Mouse (Mus musculus): ENCODE results near the gene Bmp10.
"Not testable (repeated sequence)": the region's sequence is repeated elsewhere in the genome, so short reads cannot be mapped to it uniquely, and the experiment has no call there.

Bmp10 gene

GRCm38 (mm10) chr6:87447217-87447616 is 18.4 kb downstream of the Bmp10 start:
- no peak for DNase-seq (ENCODE audit: low read depth, low spot score)

- DNase-seq (ENCODE audit: low read depth, low spot score) = no peak
Measured at GRCm38 (mm10) chr6:87449534-87449933, 20.7 kb downstream of the Bmp10 start.

- no peak for DNase-seq (ENCODE audit: low read depth, low spot score)
Measured at GRCm38 (mm10) chr6:87451016-87451415, 22.2 kb downstream of the Bmp10 start.

GRCm38 (mm10) chr6:87451771-87452170 is 23.0 kb downstream of the Bmp10 start:
- no peak for DNase-seq (ENCODE audit: low read depth, low spot score)

DNA sequence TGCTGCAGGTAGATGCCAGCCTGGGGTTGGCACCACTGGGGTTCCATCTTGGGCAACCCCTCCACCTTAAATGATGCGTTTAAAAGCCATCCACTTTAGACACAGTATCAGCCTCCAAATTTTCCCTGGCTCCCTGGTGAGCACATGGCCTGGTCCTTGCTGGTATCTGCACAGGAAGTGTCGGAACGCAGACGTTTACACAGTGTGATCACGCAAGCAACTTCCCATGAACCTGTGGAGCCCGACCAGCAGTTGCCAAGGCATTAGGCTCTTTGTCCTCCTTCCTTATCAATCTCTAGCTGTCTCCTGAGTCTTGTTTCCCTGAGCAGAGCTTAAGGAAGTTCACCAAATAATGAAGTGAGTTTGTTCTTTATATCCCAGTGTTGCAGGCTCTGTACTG is 26.7 kb downstream of the Bmp10 start:
- DNase-seq (ENCODE audit: low read depth, low spot score) = no peak

DNA sequence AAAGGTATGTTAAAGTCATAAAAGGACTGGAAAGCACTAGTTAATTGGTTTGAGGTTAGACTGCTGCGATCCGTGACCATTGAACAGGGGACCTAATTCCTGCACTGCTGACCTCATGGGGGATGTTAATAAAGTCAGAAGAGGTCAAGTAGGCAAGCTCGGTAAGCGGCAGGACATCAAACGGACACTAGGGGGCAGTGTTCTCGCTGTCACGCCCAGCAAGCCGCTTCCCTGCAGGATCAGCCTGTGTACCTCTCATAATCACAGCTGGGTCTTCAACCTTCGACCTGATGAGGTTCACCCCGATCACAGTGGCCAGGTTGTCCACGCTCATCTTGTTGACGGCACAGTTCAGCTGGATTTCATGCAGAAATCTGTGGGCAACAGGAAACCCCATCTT is 37.4 kb downstream of the Bmp10 start:
- no peak for DNase-seq (ENCODE audit: low read depth, low spot score)

GRCm38 (mm10) chr6:87467373-87467772 is 38.6 kb downstream of the Bmp10 start:
- no peak for DNase-seq (ENCODE audit: low read depth, low spot score)

GRCm38 (mm10) chr6:87468372-87468771 is 39.6 kb downstream of the Bmp10 start:
- DNase-seq (ENCODE audit: low read depth, low spot score) = no peak

DNA sequence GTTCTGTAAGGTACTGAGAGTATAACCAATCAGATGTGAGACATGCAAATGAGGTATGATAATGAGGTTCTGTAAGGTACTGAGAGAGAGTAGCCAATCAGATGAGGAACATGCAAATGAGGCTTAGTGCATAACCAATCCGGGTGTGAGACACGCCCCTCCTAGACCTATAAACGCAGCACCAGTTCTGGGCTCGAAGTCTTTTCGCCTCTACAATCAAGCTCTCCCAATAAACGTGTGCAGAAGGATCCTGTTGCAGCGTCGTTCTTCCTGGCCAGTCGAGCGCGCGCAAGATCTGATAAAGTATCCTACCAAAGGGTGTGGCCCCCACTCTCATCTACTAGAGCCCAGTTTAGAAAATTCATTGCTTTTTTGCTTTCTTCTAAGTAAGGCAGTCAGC is 41.3 kb downstream of the Bmp10 start:
- DNase-seq (ENCODE audit: low read depth, low spot score) = not testable (repeated sequence)

DNA sequence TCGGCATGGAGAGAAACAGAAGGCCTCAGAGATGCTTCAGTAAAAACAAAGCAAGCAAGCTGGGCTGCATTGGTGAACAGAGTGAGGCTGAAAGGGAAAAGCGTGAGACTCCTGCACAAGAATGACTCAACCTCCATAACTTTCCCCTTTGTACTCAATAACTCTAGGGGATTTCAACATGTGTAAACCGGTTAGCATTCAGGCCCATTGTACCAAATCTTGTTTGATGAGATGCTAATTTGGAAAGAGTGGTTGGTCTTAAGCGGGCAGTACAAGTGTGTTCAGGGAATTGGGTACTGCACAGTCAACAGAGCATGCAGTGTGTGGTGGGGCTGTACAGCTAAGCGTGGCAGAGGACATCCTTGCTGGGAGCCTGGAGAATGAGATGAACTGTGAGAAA is 46.4 kb downstream of the Bmp10 start:
- no peak for DNase-seq (ENCODE audit: low read depth, low spot score)

- DNase-seq (ENCODE audit: low read depth, low spot score) = no peak
Measured at GRCm38 (mm10) chr6:87478847-87479246, 50.1 kb downstream of the Bmp10 start.

GRCm38 (mm10) chr6:87479291-87479999 is 50.7 kb downstream of the Bmp10 start:
- no peak for DNase-seq (ENCODE audit: low read depth, low spot score)

DNA sequence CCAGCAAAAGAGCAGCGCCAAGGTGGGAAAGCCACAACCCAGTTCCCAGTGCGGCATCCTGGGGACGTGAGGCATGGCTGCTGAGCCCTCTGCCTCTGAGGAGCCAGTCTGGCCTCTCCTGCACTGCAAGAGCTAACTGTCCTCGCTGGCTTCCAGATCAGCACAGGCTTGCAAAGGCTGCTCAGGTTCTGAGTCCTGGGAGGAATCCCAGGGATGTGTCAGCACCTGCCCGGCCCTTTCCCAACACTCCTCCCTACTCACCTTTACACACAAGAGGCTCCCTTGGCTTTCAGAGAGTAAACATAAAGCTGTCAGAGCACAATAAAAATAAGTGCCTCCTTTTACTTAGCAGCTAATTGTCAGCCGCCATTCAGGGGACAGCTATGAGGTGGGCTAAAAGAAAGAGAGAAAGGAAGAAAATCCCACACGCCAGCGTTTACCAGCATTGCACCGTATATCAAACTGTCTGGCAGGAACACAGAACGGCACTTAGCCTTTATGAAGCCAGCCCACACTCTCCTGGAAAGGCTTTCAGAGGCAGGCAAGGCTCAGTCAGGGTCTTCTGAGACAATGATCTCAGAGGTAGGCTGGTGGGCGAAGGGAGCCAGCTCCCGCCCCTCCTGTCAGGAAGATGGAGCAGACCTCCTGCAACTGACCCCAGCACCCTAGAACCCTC is 54.6 kb downstream of the Bmp10 start:
- no peak for DNase-seq (ENCODE audit: low read depth, low spot score)

DNA sequence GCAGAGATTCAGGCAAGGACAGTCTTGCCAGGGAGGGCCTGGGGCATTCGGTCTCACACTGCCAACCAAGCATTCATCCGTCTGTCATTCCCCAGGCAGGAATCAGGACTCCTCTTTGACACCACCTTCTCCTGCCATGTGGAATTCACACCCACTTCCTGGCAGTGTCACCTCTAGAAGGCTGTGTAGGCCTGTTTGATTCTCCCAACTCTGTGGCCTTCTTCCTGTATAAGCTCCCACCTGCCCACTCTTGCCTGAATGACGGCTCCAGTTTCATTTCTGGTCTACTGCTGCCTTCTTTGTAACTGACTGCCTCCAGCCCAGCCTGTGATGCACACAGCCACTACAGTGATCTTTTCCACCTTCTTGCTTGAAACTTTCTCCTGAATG is 55.1 kb downstream of the Bmp10 start:
- no peak for DNase-seq (ENCODE audit: low read depth, low spot score)

GRCm38 (mm10) chr6:87484806-87485205 is 56.0 kb downstream of the Bmp10 start:
- no peak for DNase-seq (ENCODE audit: low read depth, low spot score)

Data from WW6 (cell line).